Mouse (Mus musculus) layer of hippocampus, postnatal 36 days (tissue): ENCODE results near the gene Crybb1. TPM values are rescaled to one million over a fixed set of nuclear protein-coding genes. Genes with fewer than 3 reads are reported as not detected.

Experiments used
- DNase-seq, 2 experiments: peaks; one replicate each; pipeline ENCODE4 v3.0.0; 2022
- total RNA-seq, 2 experiments: library from RNA; stranded (reverse); gene quantifications; 2 replicates each; pipeline ENCODE4 v1.2.3; 2021

Gene Crybb1
- total RNA-seq, result 1 to 10 TPM; 4.9 to 6.6 TPM

DNA sequence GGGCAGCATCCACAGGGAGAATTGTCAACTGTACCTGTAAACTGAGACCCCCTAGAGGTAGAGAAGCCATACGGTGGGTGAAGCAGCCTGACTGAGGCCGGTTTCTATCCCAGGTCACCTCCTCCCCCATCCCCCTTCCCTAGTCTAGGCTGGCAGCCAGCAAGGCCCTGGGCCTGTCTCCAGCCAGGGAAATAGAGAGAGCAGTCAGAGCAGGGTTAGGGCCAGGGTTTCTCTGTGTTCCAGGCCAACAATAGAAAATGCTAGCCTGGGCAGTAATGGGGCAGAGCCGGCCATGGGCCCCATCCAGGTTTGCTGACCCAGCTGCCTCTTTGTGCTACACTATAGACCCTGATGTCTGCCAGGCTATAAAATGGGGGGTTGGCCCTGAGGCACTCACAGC is at the start of gene Crybb1:
Gene Crybb1, plus strand, starts transcription at position 390 of the 400 bp plus-strand sequence.
- peak; percentile 81 to 83 for DNase-seq

DNA sequence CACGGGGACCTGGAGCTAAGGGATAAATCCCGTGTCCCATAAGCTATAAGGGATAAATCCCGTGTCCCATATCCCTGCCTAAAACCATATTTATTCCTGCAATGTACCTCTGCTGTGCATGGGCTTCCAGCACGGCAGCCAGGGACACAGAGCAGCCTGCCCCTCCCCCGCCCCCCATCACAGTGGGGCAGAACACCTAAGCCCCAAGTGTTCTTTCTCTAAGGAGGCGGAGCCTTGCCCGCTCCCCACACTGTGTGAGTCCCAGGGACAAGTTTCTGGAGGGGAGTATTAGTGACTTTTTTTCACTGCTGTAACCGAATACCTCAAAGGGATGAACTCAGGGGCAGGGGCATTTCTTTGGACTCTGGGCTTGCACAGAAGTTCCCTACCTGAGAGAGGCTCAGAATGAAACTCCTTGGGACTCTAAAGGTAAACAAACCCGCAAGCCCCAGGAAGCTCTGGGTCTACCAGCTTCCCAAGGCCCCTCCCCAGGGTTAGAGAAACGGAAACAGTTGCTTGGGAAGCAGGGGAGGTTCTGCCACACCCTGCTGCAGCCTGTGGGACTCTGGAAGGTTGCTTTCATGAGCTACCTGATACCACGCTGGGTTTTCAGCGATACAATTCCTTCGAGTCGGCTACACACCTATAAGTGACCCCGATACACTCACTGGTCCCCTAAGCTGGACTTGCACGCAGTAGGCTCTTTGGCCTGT is 48.9 kb upstream of the Crybb1 start:
- DNase-seq, result no peak

DNA sequence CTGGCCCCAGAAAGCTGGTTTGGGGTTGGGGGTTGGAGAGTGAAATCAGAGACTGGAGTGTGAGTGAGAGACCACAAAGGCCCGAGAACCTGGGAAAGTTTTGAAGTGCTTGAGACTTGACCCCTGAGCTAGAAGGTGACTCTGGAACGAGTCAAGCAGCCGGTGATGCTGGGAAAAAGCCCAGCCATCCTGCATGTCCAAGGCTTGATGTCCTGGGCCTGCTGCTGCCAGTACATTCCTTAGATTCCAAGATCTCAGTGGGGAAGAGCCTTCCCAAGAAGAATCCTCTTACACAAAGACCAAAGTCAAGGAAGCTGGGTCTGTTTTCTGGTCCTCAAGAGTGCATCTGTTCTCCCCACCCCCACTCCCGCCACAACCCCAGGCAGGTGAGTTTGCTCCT is 47.3 kb upstream of the Crybb1 start:
- DNase-seq, result no peak

DNA sequence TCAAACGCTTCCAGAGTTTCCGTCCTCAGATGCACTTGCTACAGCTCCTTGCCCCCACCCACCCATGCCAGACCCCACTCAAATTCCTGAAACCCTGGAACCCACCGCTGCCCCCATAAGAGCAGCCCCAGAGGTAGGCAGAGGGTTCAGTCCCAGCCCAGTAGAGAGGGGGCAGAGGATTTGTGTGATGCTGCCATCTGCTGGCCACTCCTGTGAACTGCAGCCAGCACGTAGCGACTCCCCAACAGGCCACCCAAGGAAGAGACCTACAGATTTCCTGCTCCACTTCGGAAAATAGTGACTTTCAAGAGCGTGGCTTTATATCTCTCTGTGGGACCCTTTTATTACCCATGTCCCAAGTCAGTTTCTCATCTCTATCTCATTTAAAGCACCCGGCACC is 45.5 kb upstream of the Crybb1 start:
- peak; percentile 60 to 74 for DNase-seq

DNA sequence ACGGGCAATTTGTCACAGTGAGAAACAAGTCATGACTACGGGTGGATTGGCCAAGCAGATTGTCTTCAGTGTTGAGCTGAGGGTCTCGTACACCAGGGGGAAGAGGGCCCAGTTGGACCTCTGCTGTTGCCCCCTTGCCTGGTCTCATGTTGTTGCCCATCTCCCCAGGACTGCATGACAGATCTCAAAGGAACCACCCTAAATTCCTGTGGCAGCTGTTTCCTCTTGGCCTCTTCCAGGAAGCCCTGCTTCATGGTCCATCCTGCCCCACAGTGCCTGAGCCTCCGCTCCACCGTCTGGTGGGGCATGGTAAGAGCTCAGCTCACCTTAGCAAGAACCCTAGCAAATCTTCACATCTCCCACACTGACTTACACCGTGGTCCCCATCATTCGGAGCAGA is 43.7 kb upstream of the Crybb1 start:
- DNase-seq, result no peak

DNA sequence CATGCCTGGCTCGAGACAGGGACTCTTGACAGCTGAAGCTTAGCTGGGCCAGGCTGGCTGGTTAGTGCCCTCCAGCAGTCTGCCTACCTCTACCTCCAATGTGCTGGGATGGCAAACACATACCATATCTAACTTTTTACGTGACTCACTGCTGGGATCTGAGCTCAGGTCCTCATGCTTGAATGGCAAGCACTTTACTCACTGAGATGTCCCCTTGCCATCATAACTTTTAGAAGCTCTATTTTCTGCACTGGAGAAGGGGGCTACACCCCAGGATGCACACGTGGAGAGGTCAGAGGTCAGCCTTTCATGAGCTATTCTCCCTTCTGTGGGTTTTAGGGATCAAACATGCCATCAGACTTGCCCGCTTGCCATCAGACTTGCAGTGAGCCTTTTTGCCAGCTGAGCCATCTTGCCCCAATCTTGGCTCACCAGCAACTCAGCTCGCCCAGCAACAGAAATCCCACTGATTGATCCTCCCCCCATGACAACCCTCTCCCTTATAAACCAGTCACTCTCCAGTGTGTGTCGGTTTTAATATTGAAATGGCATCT is 42.8 kb upstream of the Crybb1 start:
- DNase-seq, result no peak

DNA sequence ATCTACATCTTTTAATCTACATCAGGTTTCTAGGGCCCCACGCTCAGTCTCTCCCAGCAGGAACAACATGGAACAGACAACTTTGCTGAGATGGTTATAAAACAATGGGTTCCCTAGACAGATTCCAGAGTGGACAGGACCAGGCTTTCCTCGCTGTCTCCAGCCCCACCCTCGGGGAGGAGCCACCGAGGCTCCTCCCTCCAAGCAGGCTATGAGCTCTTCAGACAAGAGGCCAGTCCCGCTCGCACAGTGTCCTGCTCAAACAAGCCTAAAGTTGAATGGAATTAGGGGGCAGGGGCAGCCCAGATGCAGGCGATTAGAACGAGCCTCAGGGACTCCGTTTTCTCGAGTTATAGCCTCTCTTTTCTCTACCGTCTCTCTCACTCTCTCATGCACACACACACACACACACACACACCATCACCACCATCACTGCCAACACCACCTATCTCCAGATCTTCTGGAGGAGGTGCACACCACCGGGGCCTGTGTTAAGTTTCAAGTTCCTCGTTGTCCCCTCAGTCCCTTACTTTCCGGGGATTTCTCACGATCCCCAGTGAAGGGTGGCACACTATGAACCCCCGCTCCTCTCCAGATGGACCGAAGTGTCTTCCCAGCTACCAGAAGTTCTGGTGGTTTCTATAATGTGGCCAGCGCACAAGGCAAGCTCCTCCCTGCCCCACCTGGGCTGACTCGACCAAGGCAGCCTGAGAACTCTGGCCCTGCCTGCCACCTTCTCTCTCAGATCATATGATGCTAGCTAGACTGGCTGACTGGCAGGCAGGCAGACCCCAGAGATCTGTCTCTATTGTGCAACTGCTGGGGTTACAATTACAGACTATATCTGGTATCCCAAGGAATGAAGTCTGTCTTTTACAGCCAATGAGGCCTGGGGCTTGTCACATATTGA is 42.0 kb upstream of the Crybb1 start:
- DNase-seq, result no peak

DNA sequence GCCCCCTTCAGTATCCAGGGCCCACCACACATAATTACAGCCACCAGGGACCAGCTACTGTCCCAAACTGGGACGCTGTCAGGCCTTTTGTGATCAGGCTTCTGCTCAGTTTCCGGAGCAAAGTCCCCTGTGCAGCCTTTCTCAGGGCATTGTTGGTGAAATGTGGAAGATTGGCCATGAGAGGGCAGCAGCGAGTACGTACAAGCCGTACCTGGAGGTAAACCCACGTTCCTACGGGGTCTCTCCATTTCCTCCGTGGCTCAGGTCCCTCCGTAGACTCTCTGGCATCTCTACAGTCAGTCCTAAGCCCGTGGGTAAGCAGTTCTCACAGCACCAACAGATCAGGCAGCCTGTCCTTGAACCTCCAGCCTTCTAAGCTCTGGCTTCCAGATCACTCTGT is 41.2 kb upstream of the Crybb1 start:
- peak; percentile 63 to 72 for DNase-seq

DNA sequence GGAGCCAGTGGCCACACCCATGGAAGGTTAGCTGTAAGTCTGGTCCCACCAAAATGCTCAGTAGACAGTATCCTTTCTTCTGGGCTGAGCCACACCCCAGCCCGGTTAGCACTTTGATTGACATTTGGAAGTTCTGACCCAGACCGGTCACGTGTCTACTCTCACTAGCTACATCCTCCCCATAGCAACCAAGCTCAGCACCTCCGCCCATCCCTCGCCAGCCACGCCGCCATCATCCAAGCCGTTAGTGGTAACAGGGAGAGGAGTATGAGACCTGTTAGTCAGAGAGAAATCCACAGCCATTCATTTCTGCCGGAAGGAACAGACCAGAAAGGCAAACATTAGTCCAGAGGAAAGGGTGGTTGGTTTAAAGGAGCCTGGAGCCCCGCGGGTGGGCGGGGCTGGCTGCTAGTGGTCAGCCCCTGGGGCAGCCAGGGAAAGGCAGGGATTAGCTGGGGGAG is 40.3 kb upstream of the Crybb1 start:
- DNase-seq, result peak in 1 of 2 experiments; percentile 45

DNA sequence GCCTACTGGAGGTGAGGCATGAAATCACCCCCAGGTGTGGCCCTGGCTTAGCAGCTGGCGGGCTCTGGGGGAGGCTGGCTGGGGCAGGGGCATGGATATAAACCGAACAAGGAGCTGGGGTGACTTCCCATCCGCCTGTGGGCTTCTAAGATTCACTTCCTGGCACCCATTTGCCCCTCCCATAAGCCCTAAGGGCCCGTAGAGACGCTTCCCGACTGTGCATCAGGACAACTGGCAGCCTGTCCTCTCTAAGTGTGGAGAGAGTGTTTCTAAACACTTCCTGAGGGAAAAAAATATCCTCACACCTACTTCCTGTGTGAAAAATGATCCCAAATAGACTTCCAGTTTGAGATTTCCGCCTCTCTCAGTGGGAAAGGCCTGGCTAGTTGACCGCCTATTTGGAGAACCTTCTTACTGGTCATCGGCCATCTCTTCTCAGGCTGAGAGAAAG is 39.8 kb upstream of the Crybb1 start:
- no peak for DNase-seq

DNA sequence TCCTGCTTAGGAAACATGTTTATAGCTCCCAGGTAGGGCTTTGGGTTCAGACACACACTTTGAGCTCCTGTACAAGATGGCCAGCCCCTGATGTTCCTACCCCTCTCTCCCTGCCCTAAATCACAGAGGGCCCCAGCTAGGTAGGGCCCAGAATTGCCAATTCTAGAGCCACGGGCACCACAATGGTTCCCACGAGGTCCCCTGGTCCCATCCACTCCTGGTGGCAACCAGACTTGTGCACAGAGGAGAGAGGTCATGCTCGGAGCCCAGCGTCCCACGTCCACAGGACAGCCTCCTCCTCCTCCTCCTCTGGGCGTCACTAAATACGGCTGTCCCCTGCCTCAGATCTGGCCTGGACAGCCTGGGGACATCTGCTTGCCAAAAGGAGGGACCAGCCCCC is 39.3 kb upstream of the Crybb1 start:
- DNase-seq, result no peak

DNA sequence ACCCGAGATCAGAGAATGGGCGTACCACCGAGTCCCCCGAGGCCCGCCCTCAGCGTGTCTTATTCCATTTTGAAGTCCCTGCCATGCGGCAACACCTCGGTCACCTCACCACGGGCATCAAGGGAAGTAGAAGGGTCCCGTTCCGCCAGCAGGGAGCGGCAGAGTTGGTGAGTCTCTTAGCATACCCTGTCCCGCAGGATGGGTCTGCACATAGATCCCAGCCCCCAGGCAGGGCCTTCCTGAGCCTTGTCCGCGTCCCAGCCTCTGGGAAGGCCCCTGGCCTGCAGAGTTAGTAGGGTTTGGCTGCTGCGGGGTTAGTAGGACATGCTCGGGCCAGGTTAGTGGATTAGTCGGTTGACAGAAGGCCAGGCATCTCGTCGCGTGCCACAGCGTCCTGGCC is 38.6 kb upstream of the Crybb1 start:
- no peak for DNase-seq

DNA sequence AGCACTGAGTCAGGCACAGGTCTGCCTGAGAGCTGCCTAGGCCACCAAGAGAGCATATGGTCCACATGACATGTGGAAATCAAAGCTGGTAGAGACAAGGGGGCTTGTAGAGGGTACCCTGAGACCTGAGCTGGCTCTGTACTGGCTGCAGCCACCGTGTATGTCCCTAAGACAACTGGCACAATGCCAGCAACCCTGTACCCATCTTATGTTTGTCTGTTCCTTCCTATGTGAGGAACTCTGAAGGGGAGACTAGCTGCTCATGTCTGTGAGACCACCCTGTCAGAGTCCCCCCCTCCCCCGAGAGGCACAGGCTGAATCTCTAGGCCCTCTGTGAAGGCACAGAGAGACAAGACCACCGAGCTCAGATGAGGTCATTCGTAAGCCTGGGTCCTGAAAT is 36.9 kb upstream of the Crybb1 start:
- DNase-seq, result no peak

DNA sequence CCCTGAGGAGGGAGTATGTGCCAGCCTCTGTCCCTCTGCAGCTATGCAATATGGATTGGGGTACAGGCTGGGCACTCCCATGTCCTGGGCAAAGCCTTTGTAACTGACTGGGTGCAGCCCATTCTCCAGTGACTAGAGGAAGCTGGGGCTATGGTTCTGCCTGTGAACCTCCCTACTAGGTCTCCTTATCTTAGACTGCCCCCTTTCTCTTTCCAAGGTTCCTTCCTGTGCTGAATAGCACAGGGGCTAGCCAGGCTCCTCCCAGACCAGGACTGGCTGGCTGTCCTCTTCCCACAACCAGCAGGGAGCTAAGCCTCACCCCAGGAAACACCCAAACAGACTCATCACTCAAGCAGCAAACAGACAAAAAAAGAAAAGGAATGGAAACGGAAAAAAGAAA is 36.2 kb upstream of the Crybb1 start:
- no peak for DNase-seq

DNA sequence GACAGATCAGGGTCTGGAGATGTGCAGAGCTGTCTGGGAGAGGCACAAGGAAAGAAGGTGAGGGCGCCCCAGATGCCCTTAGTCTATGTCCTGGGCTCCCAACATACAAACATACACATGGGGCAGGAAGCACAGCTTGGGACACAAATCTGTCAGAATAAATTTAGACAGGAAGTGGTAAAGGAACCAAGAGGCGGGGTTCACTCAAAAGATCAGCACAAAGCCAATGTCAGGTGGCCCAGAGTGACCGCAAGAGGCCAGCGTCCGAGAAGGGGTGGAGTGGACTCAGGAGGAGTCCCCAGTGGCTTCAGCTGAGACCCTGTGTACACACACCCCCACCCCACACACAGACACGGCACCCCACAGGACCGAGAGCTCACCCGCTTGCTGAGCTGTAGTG is 35.4 kb upstream of the Crybb1 start:
- DNase-seq, result no peak

DNA sequence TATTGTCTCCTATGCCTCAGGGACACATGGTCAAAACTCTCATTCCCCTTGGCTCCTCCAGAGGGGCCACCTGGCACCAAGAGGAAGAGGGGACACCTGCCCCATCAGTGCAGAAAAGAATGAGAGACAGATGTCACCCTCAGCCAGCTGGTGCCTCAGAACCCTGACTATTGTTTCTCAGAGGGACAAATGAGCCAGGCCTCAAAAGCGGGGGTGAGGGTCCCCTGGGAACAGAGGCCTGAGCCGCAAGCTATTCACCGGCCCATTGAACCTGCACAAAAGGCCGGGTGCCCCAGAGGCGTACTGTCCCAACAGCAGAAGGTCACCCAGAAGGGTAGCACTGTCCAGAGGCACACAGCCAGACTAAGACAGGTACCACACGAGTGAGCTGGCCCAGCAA is 30.0 kb upstream of the Crybb1 start:
- DNase-seq, result no peak

DNA sequence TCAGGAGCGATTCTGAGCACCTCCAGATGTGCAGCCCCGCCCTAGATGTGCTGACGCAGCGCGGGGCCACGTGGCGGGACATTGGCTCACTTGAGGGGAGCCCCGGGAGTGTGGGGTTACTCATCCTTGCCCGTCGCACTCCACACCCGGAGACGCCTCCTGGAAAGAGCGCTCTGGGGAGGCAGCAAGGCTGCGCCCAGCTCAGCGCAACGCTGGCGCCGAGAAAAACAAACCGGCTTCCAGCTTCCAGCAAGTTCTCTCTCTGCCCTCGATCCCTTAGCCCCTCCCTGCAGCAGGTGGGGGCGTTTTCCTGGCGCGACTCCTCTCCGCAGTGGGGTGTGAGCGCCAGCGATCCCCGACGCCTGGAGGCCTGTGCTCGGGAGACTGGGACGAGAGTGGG is 28.3 kb upstream of the Crybb1 start:
- DNase-seq, result peak; percentile 69 to 70

DNA sequence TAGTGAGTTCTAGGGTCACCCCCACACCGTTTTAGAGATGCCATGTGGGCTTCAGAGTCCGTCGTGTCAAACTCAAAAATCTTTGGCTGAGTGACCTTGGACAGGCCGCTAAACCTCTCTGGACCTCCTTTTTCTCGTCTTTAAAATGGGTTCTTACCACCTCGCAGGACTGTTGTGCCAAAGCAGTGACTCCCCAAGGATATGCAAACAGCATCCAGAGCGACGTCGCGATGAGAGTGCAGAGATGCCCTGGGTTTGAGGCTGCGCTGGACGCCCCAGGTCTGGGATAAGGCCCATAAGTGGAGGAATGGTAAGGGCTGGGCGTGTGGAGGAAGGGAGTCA is 27.7 kb upstream of the Crybb1 start:
- DNase-seq, result no peak

DNA sequence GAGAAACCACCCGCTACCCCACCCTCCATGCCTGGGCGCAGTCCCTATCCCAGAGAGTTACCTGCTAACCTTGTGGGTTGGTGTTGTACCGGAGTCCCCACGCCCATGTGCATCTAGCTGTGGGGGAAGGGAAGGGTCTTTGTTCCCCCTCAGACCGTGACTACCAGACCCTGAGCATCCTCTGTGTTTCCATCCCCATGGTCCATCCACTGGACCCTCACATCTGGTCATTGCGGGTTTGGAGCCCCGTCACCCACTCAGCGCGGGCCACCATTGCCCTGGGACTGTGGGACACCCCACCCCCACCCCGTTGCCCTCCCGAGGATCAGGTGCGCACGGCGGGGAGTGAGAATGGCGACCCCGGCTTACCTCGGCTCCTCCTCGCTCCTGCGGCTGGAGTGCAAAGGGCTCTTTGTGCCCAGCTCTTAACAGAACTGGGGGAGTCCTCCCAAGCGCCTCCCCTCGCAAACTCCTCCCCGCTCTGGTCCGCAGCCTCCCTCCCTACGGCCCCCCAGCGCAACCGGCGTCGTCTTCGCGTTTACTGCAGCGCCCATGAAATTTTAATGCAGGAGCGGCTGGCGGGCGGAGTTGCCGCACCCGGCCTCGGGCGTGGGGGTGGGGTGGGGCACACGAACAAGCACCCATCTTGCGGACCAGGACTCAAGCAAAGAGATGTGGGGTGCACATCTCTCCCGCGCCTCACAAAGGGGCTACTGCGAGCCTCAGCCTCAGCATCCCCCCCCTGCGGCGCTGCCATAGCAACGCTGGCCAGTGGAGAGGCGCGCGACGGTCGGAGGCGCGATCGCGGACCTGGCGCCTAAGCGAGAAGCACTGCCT is 27.2 kb upstream of the Crybb1 start:
- peak; percentile 71 to 77 for DNase-seq

DNA sequence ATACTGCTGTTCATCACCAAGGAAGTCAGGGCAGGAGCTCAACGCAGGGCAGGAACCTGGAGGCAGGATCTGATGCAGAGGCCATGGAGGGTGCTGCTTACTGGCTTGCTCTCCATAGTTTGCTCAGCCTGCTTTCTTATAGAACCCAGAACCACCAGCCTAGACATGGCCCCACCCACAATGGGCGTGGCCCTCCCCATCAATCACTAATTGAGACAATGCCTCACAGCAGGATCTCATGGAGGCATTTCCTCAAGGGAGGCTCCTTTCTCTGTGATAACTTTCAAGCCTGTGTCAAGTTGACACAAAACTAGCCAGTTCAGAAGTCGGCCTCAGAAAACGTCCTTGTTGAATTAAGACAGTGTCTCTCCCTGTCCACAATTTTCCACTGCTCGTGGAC is 19.8 kb upstream of the Crybb1 start:
- DNase-seq, result no peak

DNA sequence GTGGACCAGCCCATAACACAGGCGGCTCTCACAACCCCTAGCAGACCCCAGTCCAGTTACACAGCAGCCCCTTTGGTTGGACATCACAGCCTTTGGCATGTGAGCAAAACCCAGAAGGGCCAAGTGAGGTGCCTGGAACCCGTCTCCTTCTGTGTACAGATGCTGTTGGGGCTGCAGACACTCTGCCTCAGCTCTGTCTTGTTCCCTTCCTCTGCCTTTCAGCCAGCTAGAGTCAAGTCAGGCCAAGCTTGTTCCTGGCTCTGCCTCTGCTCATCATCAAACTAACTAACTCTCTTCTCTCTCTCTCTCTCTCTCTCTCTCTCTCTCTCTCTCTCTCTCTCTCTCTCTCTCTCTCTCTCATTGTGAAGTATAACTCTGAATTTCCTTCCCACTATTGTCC is 19.0 kb upstream of the Crybb1 start:
- DNase-seq, result no peak

DNA sequence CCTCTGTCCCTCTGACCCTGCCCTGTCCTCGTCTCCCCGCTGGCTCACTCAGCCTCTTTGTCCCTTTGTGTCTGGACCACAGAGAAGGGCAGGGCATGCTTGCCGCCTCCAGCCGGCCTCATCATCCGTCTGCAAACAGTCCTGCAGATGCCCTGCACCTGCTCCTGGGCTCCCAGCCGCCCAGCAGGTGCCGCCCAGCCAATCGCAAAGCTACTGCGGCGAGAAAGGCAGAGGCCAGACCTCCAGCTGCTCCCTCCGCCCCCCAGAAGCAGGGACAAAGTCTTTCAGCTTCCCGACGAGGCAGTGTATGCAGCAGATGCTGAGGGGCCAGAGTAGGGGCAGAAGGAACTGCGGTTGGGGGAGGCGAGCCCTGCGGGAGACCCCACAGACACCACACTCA is 18.2 kb upstream of the Crybb1 start:
- no peak for DNase-seq
